In genomic region chr7:67961567-67962267, GRCm38 (mm10) we compare ENCODE assay signal across 9 mouse cellular contexts. TPM values are rescaled to one million over a fixed set of nuclear protein-coding genes. Genes with fewer than 3 reads are reported as not detected.
DNase-seq lines count a peak whose midpoint lies in the region; ATAC-seq lines count a peak whose summit lies in the region.
"Had no signal": no experiment of that assay in that cellular context is flagged by ENCODE, and none has a peak within 500 bp of the region (broad histone marks: within the 10 kb centered on the region; RNA-seq: fewer than 3 reads in every experiment).

No protein-coding gene starts in this region.

- 14% methylated on average over 14 of the region's 14 CpGs for WGBS in hindbrain, embryonic 12.5 days

- peak; percentile 84 for DNase-seq in NIH3T3 (ENCODE audit: low read depth)
- peak; percentile 73 for DNase-seq in cerebellum, adult 9-11 months
- peak; percentile 65 to 70 for DNase-seq in frontal cortex, postnatal 25 days (ENCODE audit: low spot score in 2 of 2)
- DNase-seq in layer of hippocampus, postnatal 10 days (ENCODE audit: low spot score in 2 of 2): peak; percentile 82 to 86
- DNase-seq in lung, postnatal 25 days (ENCODE audit: low spot score): peak; percentile 87
- peak; percentile 86 for DNase-seq in retina, postnatal 1 day
- peak; percentile 65 for DNase-seq in urinary bladder, adult 2 months (ENCODE audit: low spot score)

- no peak overlapping the region for H3K4me3 ChIP-seq in hindbrain, embryonic 12.5 days
- H3K4me3 ChIP-seq: limb, embryonic 15.5 days had no signal

- H3K4me1 ChIP-seq in hindbrain, embryonic 12.5 days: peaks cover 63% of the 10 kb centered on the region

- no peaks in the 10 kb centered on the region for H3K36me3 ChIP-seq in hindbrain, embryonic 12.5 days
- H3K36me3 ChIP-seq: limb, embryonic 15.5 days had no signal

- no peaks in the 10 kb centered on the region for H3K9me3 ChIP-seq in hindbrain, embryonic 12.5 days (replicated peaks)
- H3K9me3 ChIP-seq: limb, embryonic 15.5 days had no signal

- ATAC-seq in hindbrain, embryonic 12.5 days (ENCODE audit: low FRiP score): peak; percentile 49; the same call in 1 of the 2 replicates

- H3K9ac ChIP-seq in hindbrain, embryonic 12.5 days: no peak overlapping the region
- H3K9ac ChIP-seq: limb, embryonic 15.5 days had no signal

- H3K4me2 ChIP-seq in hindbrain, embryonic 12.5 days (replicated peaks): no peak overlapping the region
- H3K4me2 ChIP-seq: limb, embryonic 15.5 days had no signal

- no peak overlapping the region for H3K27ac ChIP-seq in hindbrain, embryonic 12.5 days
- H3K27ac ChIP-seq: limb, embryonic 15.5 days had no signal

- H3K27me3 ChIP-seq in hindbrain, embryonic 12.5 days: no peaks in the 10 kb centered on the region
- H3K27me3 ChIP-seq: limb, embryonic 15.5 days had no signal

RNA-seq across cellular contexts. Expression of gene Igf1r, which starts 9.1 kb away (rescaled TPM):
- 42.3 and 43.0 TPM in 2 replicates for polyA plus RNA-seq in hindbrain, embryonic 12.5 days (2016; fragmentation: Nextera tagmentation; extraction: Ambion mirVana)
- total RNA-seq in layer of hippocampus, postnatal 10 days (2021): 10 to 100 TPM; 34.3 to 34.5 TPM
- polyA plus RNA-seq in urinary bladder, adult 2 months (2012; rRNA removed): 20.1 and 25.4 TPM in 2 replicates
